Mouse (Mus musculus) embryo, embryonic 10 days (tissue): ENCODE measurements at regions not wholly inside any gene's neighbourhood (a gene's known extent, or its start where the extent isn't known, plus 50 kb on each side); places are given as distances from the start of the nearest gene placed in this dataset.

Experiments used
- DNase-seq: peaks from one replicate; pipeline ENCODE4 v3.0.0-alpha.2; 2015; ENCODE audit warnings: low spot score

- peak; percentile 45 for DNase-seq
Observed at GRCm38 (mm10) chr4:142956832-142957429, 255.9 kb downstream of the Prdm2 start.

GRCm38 (mm10) chr4:142956376-142956775, 256.4 kb downstream of the Prdm2 start:
- DNase-seq, result no peak

DNA sequence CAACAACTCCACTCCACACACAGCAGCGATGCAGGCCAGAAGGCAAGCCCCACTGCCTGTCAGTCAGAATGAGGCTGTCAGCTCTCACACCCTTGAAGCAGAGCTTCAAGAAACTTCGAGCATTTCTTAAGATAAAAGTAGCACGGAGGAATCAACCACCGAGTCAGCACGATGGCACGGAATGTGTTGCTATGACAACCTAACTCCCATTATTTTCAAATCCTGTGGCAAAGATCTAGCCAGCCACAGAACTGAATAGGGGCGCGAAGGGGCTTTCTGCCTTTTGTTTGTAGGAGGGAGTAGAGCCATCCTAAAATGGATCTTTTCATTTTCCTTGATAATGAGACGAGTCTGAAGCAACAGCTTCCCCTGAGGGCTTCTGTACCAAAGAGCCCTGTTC, 259.1 kb downstream of the Prdm2 start:
- DNase-seq, result peak; percentile 56

- peak; percentile 21 for DNase-seq
Observed at GRCm38 (mm10) chr4:142952879-142953278, 259.9 kb downstream of the Prdm2 start.

DNA sequence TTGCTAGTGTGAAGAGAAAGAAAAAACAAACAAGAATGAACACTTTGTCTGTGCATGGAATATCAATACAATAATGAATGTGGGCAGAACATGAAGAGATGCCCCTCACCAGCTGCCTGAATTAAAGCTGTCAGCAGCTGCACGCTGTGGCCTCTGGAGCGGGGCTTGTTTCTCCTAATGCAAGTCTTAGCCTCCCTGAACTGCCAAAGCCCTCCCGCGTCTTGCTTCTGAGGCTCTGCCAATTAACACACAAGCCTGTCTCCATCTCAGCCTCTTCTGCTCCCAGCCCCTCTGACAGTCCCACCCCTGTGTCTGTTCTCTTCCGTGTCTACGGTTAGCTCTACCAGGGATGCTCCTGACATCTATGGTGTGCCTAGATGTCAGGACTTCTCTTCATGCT, 265.1 kb downstream of the Prdm2 start:
- DNase-seq, result no peak

GRCm38 (mm10) chr4:142933627-142934026, 279.2 kb downstream of the Prdm2 start:
- no peak for DNase-seq

- DNase-seq, result no peak
Observed at GRCm38 (mm10) chr4:142929245-142929644, 283.6 kb downstream of the Prdm2 start.

DNA sequence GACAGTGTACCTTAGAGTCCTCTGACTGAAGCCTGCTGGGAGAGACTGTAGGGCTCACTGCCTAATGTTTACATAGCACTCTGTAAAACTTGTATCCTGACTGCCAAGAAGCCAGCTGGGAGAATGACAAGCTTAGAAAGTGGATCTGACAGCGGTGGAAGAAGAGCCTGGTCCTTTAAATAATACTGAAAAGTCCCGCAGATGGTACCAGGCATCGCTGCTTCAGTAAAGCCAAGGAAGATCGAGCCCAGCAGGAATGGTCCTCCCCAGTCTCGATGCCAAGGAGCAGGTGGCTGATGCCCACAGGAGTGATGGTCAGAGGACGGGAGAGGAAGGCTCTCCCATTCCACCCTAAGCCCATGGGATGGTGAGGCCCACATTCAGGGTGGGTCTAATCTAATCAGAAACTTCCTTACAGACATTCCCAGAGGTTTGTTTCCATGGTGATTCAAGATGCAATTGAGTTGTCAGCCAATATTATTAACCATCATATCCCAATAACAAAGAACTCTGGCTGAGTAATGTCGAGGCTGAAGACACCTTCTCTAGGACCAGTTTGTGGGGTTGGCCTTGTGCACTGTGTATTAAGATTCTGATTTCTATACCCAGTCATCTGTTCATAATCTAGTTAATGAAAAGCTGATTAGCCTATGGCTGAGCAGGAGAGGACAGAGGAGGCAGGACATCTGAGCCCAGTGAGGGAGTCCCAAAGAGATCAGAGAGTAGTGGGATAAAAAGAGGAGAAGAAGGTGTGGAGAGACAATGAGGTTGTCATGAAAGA, 285.3 kb downstream of the Prdm2 start:
- no peak for DNase-seq

GRCm38 (mm10) chr4:142925111-142925510, 287.7 kb downstream of the Prdm2 start:
- peak; percentile 7 for DNase-seq

- DNase-seq, result peak; percentile 17
Observed at GRCm38 (mm10) chr4:142909355-142909947, 303.3 kb downstream of the Prdm2 start.

- DNase-seq, result no peak
Observed at GRCm38 (mm10) chr4:142908782-142909181, 304.0 kb downstream of the Prdm2 start.

DNA sequence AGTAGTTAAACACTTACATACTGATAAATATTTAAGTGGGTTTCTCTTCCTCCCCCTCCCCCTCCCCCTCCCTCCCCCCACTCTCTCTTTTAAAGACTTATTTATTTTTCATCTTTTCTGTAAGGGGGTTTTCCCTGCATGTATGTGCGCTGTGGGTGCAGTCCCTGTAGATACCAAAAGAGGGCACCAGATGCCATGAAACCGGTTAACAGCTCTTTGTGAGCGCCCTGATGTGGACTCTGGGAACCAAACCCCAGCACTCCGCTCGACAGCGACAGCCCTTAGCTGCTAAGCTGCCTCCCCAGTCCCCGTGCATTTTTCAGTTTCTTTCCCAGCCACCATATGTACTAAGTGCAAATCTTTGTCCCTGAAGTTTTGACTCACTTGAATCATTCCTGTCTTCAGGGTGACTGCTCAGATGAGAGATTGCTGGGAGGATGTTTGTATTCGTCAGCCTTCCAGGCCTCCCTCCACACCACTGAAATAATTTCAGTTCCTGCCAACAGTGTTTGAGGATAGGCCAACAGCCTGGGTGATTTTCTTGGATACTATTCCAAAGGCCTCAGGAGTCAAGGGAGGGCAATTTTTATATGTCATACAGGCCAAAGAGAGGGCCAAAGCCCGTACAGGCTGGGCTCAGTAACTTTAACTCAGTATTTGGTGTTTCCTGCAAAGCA, 309.3 kb downstream of the Prdm2 start:
- peak; percentile 11 for DNase-seq

- DNase-seq, result no peak
Observed at GRCm38 (mm10) chr4:142900792-142901191, 312.0 kb downstream of the Prdm2 start.

DNA sequence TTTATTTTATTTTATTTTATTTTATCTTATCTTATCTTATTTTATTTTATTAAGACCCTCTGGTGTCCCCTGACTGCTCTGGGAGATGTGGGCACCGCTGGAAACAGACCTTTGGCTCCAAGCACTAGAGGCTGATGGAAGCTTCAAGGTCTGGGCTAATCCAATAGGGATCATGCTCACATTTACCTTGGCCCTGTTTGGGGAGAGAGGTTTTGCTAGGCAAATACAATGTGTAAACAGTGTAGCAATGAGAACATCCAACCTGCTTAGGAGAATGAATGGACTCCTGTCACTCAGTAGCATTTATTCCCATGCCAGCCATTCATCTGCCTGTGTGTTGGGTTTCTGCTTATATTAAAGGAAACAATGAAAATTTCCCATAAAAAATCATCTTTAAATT, 313.8 kb downstream of the Prdm2 start:
- no peak for DNase-seq

GRCm38 (mm10) chr4:142890711-142891110, 322.1 kb downstream of the Prdm2 start:
- DNase-seq, result no peak

- DNase-seq, result no peak
Observed at GRCm38 (mm10) chr4:142888891-142889290, 323.9 kb downstream of the Prdm2 start.

DNA sequence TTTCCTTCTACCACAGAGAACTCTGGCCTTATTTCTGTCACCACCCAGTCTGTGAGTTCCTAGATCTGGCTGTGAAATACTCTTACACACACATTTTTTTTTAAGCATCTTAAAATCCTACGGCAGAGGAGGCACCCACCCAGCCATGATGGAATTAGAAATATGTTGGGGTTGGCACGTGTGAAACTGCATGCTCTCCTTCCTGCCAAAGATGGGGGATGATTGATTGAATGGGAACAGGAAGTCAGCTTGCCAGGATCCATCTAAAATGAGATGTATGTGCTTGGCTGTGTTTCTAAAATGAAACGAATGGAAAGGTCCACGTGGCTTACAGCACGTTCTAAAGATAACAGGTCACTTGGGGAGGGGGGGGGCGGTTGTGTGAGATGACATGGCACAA, 324.9 kb downstream of the Prdm2 start:
- DNase-seq, result no peak

- DNase-seq, result peak; percentile 89
Observed at GRCm38 (mm10) chr4:142880323-142880759, 332.5 kb downstream of the Prdm2 start.

DNA sequence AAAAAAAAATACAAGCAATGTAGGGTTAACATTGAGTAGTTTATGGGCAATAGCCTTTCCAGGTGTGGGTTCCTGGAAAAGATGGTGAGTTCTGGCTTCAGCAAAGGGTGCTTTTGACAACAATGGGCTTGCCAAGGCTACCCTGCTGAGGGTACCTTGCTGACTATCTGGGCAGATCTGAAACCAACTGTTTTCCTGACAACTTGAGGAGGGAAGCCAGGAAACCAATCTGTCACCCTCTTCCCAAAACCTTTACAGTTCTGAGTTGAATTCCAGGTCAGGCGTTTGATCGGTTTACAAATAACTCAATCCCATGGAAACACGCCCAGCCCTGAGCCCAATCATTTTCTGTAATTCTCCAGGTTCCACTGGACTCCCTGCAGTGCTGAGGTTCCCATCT, 336.6 kb downstream of the Prdm2 start:
- DNase-seq, result no peak

DNA sequence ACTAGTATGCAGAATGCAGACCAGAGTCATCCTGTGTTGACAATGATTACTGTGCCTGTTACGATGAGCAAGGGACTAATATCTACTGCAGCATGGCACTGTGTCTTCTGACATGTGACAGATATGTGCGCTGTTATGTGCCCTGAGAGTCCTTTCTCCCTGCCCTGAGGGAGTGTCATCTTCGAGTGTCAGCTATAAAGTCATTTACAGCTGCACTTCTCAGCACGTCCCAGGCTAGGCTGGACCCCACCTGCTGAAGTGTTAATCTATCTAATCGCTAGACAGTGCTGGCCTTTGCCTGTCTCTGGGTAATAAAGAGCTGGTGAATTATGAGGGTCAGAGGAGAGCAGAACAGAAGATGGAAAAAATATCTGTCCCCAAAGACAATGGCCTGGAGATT, 337.7 kb downstream of the Prdm2 start:
- no peak for DNase-seq

GRCm38 (mm10) chr4:142866341-142866740, 346.5 kb downstream of the Prdm2 start:
- DNase-seq, result no peak

- no peak for DNase-seq
Observed at GRCm38 (mm10) chr4:142865593-142865992, 347.2 kb downstream of the Prdm2 start.

DNA sequence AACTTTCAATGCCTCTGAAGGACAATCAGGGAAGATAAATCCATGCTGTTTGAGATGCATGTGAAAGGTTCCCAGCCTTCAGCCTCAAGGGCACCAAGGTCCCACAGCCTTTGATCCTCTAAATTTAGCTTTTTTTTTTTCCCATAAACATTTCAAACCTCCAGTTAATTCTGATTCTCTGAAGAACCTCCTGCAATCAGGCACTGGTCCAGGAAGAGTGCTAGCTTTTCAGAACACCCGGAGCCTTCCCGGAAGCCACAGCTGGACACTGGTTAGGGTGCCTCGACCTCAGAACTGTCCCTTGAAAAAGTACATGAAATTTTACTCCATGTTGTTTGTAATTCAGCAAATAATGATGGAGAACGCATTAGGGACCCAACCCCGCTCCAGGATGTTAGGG, 348.9 kb downstream of the Prdm2 start:
- DNase-seq, result no peak
